In genomic region chr15:98904692-98905091, GRCm38 (mm10) we compare ENCODE assay signal across 8 mouse cellular contexts. TPM values are rescaled to one million over a fixed set of nuclear protein-coding genes. Genes with fewer than 3 reads are reported as not detected.
A peak's percentile ranks its signal among the peaks of the same experiment; 100 is the strongest.
DNase-seq lines count a peak whose midpoint lies in the region; ATAC-seq and TF ChIP-seq lines count a peak whose summit lies in the region.

No protein-coding gene starts in this region.

- no peaks in the 10 kb centered on the region for H3K79me2 ChIP-seq in liver, adult 2 months (ENCODE audit: control insufficient read depth, insufficient read depth, low read length)

- TF ChIP-seq POLR2A in liver, adult 2 months (IDR thresholded peaks at IDR 0.05; ENCODE audit: extremely low read depth, insufficient read depth, low read length): no peak

- ATAC-seq in embryonic facial prominence, embryonic 11.5 days (replicated peaks; ENCODE audit: insufficient number of reproducible peaks, low FRiP score, low TSS enrichment, low read depth): no peak

- 31% methylated on average over 10 of the region's 10 CpGs for WGBS in embryonic facial prominence, embryonic 11.5 days
- 51% methylated on average over 10 of the region's 10 CpGs for WGBS in liver, adult 2 months

- no peak overlapping the region for H3K9ac ChIP-seq in embryonic facial prominence, embryonic 11.5 days (replicated peaks; ENCODE audit: low read length)
- no peak overlapping the region for H3K9ac ChIP-seq in liver, adult 2 months (ENCODE audit: low read depth, low read length)

- H3K4me1 ChIP-seq in embryonic facial prominence, embryonic 11.5 days (ENCODE audit: control insufficient read depth, insufficient read depth, low read length): no peaks in the 10 kb centered on the region
- H3K4me1 ChIP-seq in liver, adult 2 months (ENCODE audit: control insufficient read depth, insufficient read depth, low read length): no peaks in the 10 kb centered on the region

- no peak overlapping the region for H3K4me3 ChIP-seq in embryonic facial prominence, embryonic 11.5 days (ENCODE audit: low read depth, low read length)
- no peak overlapping the region for H3K4me3 ChIP-seq in liver, adult 2 months (ENCODE audit: insufficient read depth, low read depth, low read length)

- no peak overlapping the region for H3K4me2 ChIP-seq in embryonic facial prominence, embryonic 11.5 days (ENCODE audit: low read depth, low read length)

- intact Hi-C loops in left cerebral cortex, postnatal 4 days (cut with DNase I): no loop called here
- intact Hi-C loops in left cerebral cortex, postnatal 25 days (cut with DNase I): no loop called here

- DNase-seq in adrenal gland, postnatal 36 days: peak; percentile 25 to 34
- DNase-seq in adrenal gland, adult 2 months: no peak
- DNase-seq in left cerebral cortex, postnatal 4 days: peak; percentile 59
- no peak for DNase-seq in left cerebral cortex, postnatal 25 days (ENCODE audit: low spot score in 2 of 2)
- DNase-seq in embryonic facial prominence, embryonic 11.5 days (ENCODE audit: low spot score): peak; percentile 81
- DNase-seq in liver, adult 2 months (ENCODE audit: extremely low read depth, low read depth, low spot score): no peak
- peak; percentile 57 for DNase-seq in thymus, postnatal 0 days (ENCODE audit: low spot score)
- no peak for DNase-seq in urinary bladder, adult 2 months (ENCODE audit: low spot score)

- no peaks in the 10 kb centered on the region for H3K27me3 ChIP-seq in embryonic facial prominence, embryonic 11.5 days (ENCODE audit: control insufficient read depth, insufficient read depth, low read length)
- H3K27me3 ChIP-seq in liver, adult 2 months (ENCODE audit: control insufficient read depth, insufficient read depth, low read length): no peaks in the 10 kb centered on the region

- peaks cover 13% of the 10 kb centered on the region for H3K36me3 ChIP-seq in embryonic facial prominence, embryonic 11.5 days (replicated peaks; ENCODE audit: control insufficient read depth, insufficient read depth, low read depth, low read length)
- H3K36me3 ChIP-seq in liver, adult 2 months (ENCODE audit: control insufficient read depth, insufficient read depth, low read length): peaks cover 4% of the 10 kb centered on the region; the same call in 1 of the 2 replicates

- H3K27ac ChIP-seq in embryonic facial prominence, embryonic 11.5 days (replicated peaks; ENCODE audit: low read depth, low read length): no peak overlapping the region
- no peak overlapping the region for H3K27ac ChIP-seq in liver, adult 2 months (replicated peaks; ENCODE audit: insufficient read depth, low read depth, low read length)

- H3K9me3 ChIP-seq in embryonic facial prominence, embryonic 11.5 days (replicated peaks; ENCODE audit: control insufficient read depth, low read length): no peaks in the 10 kb centered on the region

- peak; percentile 73 for TF ChIP-seq CTCF in liver, adult 2 months (IDR thresholded peaks at IDR 0.05; ENCODE audit: low read depth, low read length)

RNA-seq across cellular contexts. Expression of gene Dhh, which starts 6.4 kb away (rescaled TPM):
- total RNA-seq in adrenal gland, postnatal 36 days (2021): 1 to 10 TPM; 2.2 to 3.0 TPM
- total RNA-seq in adrenal gland, adult 2 months (2021): 1 to 10 TPM; 2.3 to 3.5 TPM
- polyA plus RNA-seq in adrenal gland, adult 2 months (2012; rRNA removed): 3.1 and 3.8 TPM in 2 replicates
- total RNA-seq in left cerebral cortex, postnatal 4 days (2021): under 1 TPM; 0.28 to 0.36 TPM
- total RNA-seq in left cerebral cortex, postnatal 25 days (2021): under 1 TPM; 0.37 to 0.41 TPM
- polyA plus RNA-seq in embryonic facial prominence, embryonic 11.5 days (2014; fragmentation: Nextera tagmentation; extraction: Ambion mirVana): 0.76 and 1.3 TPM in 2 replicates
- under 0.01 and 0.13 TPM in 2 replicates for total RNA-seq in liver, adult 2 months (2014; rRNA removed)
- 0.18 and 0.45 TPM in 2 replicates for polyA plus RNA-seq in liver, adult 2 months (2012; rRNA removed)
- 0.78 and 0.85 TPM in 2 replicates for polyA plus RNA-seq in thymus, postnatal 0 days (2015; fragmentation: Nextera tagmentation; extraction: Ambion mirVana)
- polyA plus RNA-seq in urinary bladder, adult 2 months (2012; rRNA removed): 1.7 and 1.9 TPM in 2 replicates

RNA-seq across cellular contexts. Expression of gene Rhebl1, which starts 10.4 kb away (rescaled TPM):
- 1 to 10 TPM; 2.2 to 2.9 TPM for total RNA-seq in adrenal gland, postnatal 36 days (2021)
- 1 to 10 TPM in 1 of 2 experiments, under 1 TPM in 1; 0.69 to 3.6 TPM for total RNA-seq in adrenal gland, adult 2 months (2021)
- polyA plus RNA-seq in adrenal gland, adult 2 months (2012; rRNA removed): 1.3 and 2.0 TPM in 2 replicates
- total RNA-seq in left cerebral cortex, postnatal 4 days (2021): 10 to 100 TPM; 18.3 to 18.4 TPM
- total RNA-seq in left cerebral cortex, postnatal 25 days (2021): 10 to 100 TPM in 1 of 2 experiments, 1 to 10 TPM in 1; 8.2 to 11.6 TPM
- 16.7 and 17.0 TPM in 2 replicates for polyA plus RNA-seq in embryonic facial prominence, embryonic 11.5 days (2014; fragmentation: Nextera tagmentation; extraction: Ambion mirVana)
- total RNA-seq in liver, adult 2 months (2014; rRNA removed): 0.94 and 1.8 TPM in 2 replicates
- 0.35 and 0.37 TPM in 2 replicates for polyA plus RNA-seq in liver, adult 2 months (2012; rRNA removed)
- polyA plus RNA-seq in thymus, postnatal 0 days (2015; fragmentation: Nextera tagmentation; extraction: Ambion mirVana): 10.3 and 10.8 TPM in 2 replicates
- polyA plus RNA-seq in urinary bladder, adult 2 months (2012; rRNA removed): 10.2 and 12.4 TPM in 2 replicates

RNA-seq across cellular contexts. Expression of gene Lmbr1l, which starts 13.3 kb away (rescaled TPM):
- 10 to 100 TPM; 14.0 to 15.5 TPM for total RNA-seq in adrenal gland, postnatal 36 days (2021)
- total RNA-seq in adrenal gland, adult 2 months (2021): 10 to 100 TPM; 11.5 to 14.2 TPM
- polyA plus RNA-seq in adrenal gland, adult 2 months (2012; rRNA removed): 36.3 and 58.5 TPM in 2 replicates
- total RNA-seq in left cerebral cortex, postnatal 4 days (2021): 10 to 100 TPM; 31.4 to 42.2 TPM
- total RNA-seq in left cerebral cortex, postnatal 25 days (2021): 10 to 100 TPM; 13.8 to 18.4 TPM
- polyA plus RNA-seq in embryonic facial prominence, embryonic 11.5 days (2014; fragmentation: Nextera tagmentation; extraction: Ambion mirVana): 3.9 and 7.1 TPM in 2 replicates
- 24.3 and 28.8 TPM in 2 replicates for total RNA-seq in liver, adult 2 months (2014; rRNA removed)
- 21.3 and 32.4 TPM in 2 replicates for polyA plus RNA-seq in liver, adult 2 months (2012; rRNA removed)
- polyA plus RNA-seq in thymus, postnatal 0 days (2015; fragmentation: Nextera tagmentation; extraction: Ambion mirVana): 27.8 and 31.9 TPM in 2 replicates
- 32.8 and 43.4 TPM in 2 replicates for polyA plus RNA-seq in urinary bladder, adult 2 months (2012; rRNA removed)

RNA-seq across cellular contexts. Expression of gene Tuba1b, which starts 29.7 kb away (rescaled TPM):
- total RNA-seq in adrenal gland, postnatal 36 days (2021): 100 to 1,000 TPM; 252 to 276 TPM
- 100 to 1,000 TPM; 235 to 261 TPM for total RNA-seq in adrenal gland, adult 2 months (2021)
- polyA plus RNA-seq in adrenal gland, adult 2 months (2012; rRNA removed): 616 and 725 TPM in 2 replicates
- 1,000 to 10,000 TPM; 1,107 to 1,135 TPM for total RNA-seq in left cerebral cortex, postnatal 4 days (2021)
- total RNA-seq in left cerebral cortex, postnatal 25 days (2021): 100 to 1,000 TPM; 541 to 580 TPM
- polyA plus RNA-seq in embryonic facial prominence, embryonic 11.5 days (2014; fragmentation: Nextera tagmentation; extraction: Ambion mirVana): 2,291 and 2,381 TPM in 2 replicates
- 49.9 and 99.4 TPM in 2 replicates for total RNA-seq in liver, adult 2 months (2014; rRNA removed)
- 151 and 183 TPM in 2 replicates for polyA plus RNA-seq in liver, adult 2 months (2012; rRNA removed)
- 1,370 and 1,449 TPM in 2 replicates for polyA plus RNA-seq in thymus, postnatal 0 days (2015; fragmentation: Nextera tagmentation; extraction: Ambion mirVana)
- polyA plus RNA-seq in urinary bladder, adult 2 months (2012; rRNA removed): 677 and 758 TPM in 2 replicates

RNA-seq across cellular contexts. Expression of gene Kmt2d, which starts 33.7 kb away (rescaled TPM):
- total RNA-seq in adrenal gland, postnatal 36 days (2021): 10 to 100 TPM; 52.1 to 79.5 TPM
- total RNA-seq in adrenal gland, adult 2 months (2021): 10 to 100 TPM; 36.8 to 58.2 TPM
- 21.0 and 22.3 TPM in 2 replicates for polyA plus RNA-seq in adrenal gland, adult 2 months (2012; rRNA removed)
- 10 to 100 TPM; 74.2 to 74.4 TPM for total RNA-seq in left cerebral cortex, postnatal 4 days (2021)
- 10 to 100 TPM; 78.0 to 80.2 TPM for total RNA-seq in left cerebral cortex, postnatal 25 days (2021)
- 11.6 and 12.0 TPM in 2 replicates for polyA plus RNA-seq in embryonic facial prominence, embryonic 11.5 days (2014; fragmentation: Nextera tagmentation; extraction: Ambion mirVana)
- total RNA-seq in liver, adult 2 months (2014; rRNA removed): 6.6 and 10.1 TPM in 2 replicates
- polyA plus RNA-seq in liver, adult 2 months (2012; rRNA removed): 7.1 and 10.3 TPM in 2 replicates
- polyA plus RNA-seq in thymus, postnatal 0 days (2015; fragmentation: Nextera tagmentation; extraction: Ambion mirVana): 9.4 and 15.6 TPM in 2 replicates
- polyA plus RNA-seq in urinary bladder, adult 2 months (2012; rRNA removed): 25.7 and 39.0 TPM in 2 replicates

Comparison
In these comparisons a context has a peak if more than half of its experiments do, and no peak if none do; other contexts are left out.
1. DNase-seq: peak in adrenal gland, postnatal 36 days (2 of 2), left cerebral cortex, postnatal 4 days (single experiment), embryonic facial prominence, embryonic 11.5 days (single experiment) and thymus, postnatal 0 days (single experiment); none in adrenal gland, adult 2 months (single experiment), left cerebral cortex, postnatal 25 days (0 of 2), liver, adult 2 months (single experiment) and urinary bladder, adult 2 months (single experiment).